Mouse (Mus musculus): ENCODE measurements around the gene Stab2.

Stab2 gene

GRCm38 (mm10) chr10:86889440-86889839 is 118.4 kb downstream of the Stab2 start:
- no peak for DNase-seq

GRCm38 (mm10) chr10:86886434-86886833 is 121.4 kb downstream of the Stab2 start:
- DNase-seq, result no peak

- no peak for DNase-seq
Measured at GRCm38 (mm10) chr10:86881448-86881847, 126.4 kb downstream of the Stab2 start.

- no peak for DNase-seq
Measured at GRCm38 (mm10) chr10:86880071-86880806, 127.6 kb downstream of the Stab2 start.

GRCm38 (mm10) chr10:86878721-86879120 is 129.1 kb downstream of the Stab2 start:
- peak; percentile 21 for DNase-seq

- no peak for DNase-seq
Measured at GRCm38 (mm10) chr10:86872591-86872990, 135.2 kb downstream of the Stab2 start.

- no peak for DNase-seq
Measured at GRCm38 (mm10) chr10:86872121-86872520, 135.7 kb downstream of the Stab2 start.

- no peak for DNase-seq
Measured at GRCm38 (mm10) chr10:86863429-86863828, 144.4 kb downstream of the Stab2 start.

- peak; percentile 60 for DNase-seq
Measured at GRCm38 (mm10) chr10:86862496-86862895, 145.3 kb downstream of the Stab2 start.

- no peak for DNase-seq
Measured at GRCm38 (mm10) chr10:86860396-86860795, 147.4 kb downstream of the Stab2 start.

GRCm38 (mm10) chr10:86853433-86853832 is 154.4 kb downstream of the Stab2 start:
- DNase-seq, result no peak

- no peak for DNase-seq
Measured at GRCm38 (mm10) chr10:86852160-86852559, 155.7 kb downstream of the Stab2 start.

- DNase-seq, result no peak
Measured at GRCm38 (mm10) chr10:86849508-86849907, 158.3 kb downstream of the Stab2 start.

- no peak for DNase-seq
Measured at GRCm38 (mm10) chr10:86849087-86849486, 158.7 kb downstream of the Stab2 start.

GRCm38 (mm10) chr10:86846926-86847467 is 160.8 kb downstream of the Stab2 start:
- DNase-seq, result peak; percentile 50

- DNase-seq, result no peak
Measured at GRCm38 (mm10) chr10:86842659-86843058, 165.2 kb downstream of the Stab2 start.

GRCm38 (mm10) chr10:86838827-86839226 is 169.0 kb downstream of the Stab2 start:
- DNase-seq, result no peak

GRCm38 (mm10) chr10:86836784-86837183 is 171.0 kb downstream of the Stab2 start:
- DNase-seq, result no peak

- DNase-seq, result no peak
Measured at GRCm38 (mm10) chr10:86829515-86829914, 178.3 kb downstream of the Stab2 start.

GRCm38 (mm10) chr10:86828221-86829135 is 179.3 kb downstream of the Stab2 start:
- DNase-seq, result peak; percentile 62

- DNase-seq, result no peak
Measured at GRCm38 (mm10) chr10:86826929-86827328, 180.9 kb downstream of the Stab2 start.

GRCm38 (mm10) chr10:86825871-86826522 is 181.8 kb downstream of the Stab2 start:
- DNase-seq, result peak; percentile 83

GRCm38 (mm10) chr10:86824871-86825270 is 183.0 kb downstream of the Stab2 start:
- peak; percentile 56 for DNase-seq

All from kidney, postnatal 14 days (tissue).